Mouse (Mus musculus) neural tube, embryonic 11.5 days (tissue): ENCODE measurements around the gene Olfr808. TPM values are rescaled to one million over a fixed set of nuclear protein-coding genes. Genes with fewer than 3 reads are reported as not detected.

Experiments
- microRNA-seq: library from miRNA; unstranded; fragments of <30 nt; microRNA quantifications from one replicate; pipeline ENCODE4, GENCODE M21; 2016
- polyA plus RNA-seq: library from polyadenylated mRNA; unstranded; fragments of >200 nt; fragmentation: Nextera tagmentation; extraction: Ambion mirVana; gene quantifications from 2 replicates; pipeline ENCODE4 v1.2.1, GENCODE M21; 2014

Gene Olfr808
- polyA plus RNA-seq, 1 experiment from 2014 or later = not detected

Small RNAs within 50 kb of the gene (microRNA-seq; reads per million reads assigned to microRNA genes)
- not detected for gene Gm24485

Other genes starting within 250 kb of the Olfr808 start
- gene Olfr791, start 243.7 kb upstream of the Olfr808 start, polyA plus RNA-seq = not detected in 2 replicates
- gene Olfr792, start 226.3 kb upstream of the Olfr808 start, polyA plus RNA-seq = not detected in 2 replicates
- gene Olfr794, start 197.8 kb upstream of the Olfr808 start, polyA plus RNA-seq = not detected in 2 replicates
- 0.07 TPM in 1 of 2 replicates, not detected in the other for gene Olfr796, start 152.9 kb upstream of the Olfr808 start, polyA plus RNA-seq
- gene Olfr798, start 137.5 kb upstream of the Olfr808 start, polyA plus RNA-seq = not detected in 2 replicates
- not detected in 2 replicates for gene Olfr799, start 128.0 kb upstream of the Olfr808 start, polyA plus RNA-seq
- gene Olfr800, start 107.8 kb upstream of the Olfr808 start, polyA plus RNA-seq = not detected in 2 replicates
- not detected in 2 replicates for gene Olfr801, start 91.6 kb upstream of the Olfr808 start, polyA plus RNA-seq
- gene Olfr802, start 77.3 kb upstream of the Olfr808 start, polyA plus RNA-seq = not detected in 2 replicates
- gene Olfr803, start 71.2 kb upstream of the Olfr808 start, polyA plus RNA-seq = not detected in 2 replicates
- not detected in 2 replicates for gene Olfr804, start 62.3 kb upstream of the Olfr808 start, polyA plus RNA-seq
- not detected in 2 replicates for gene Olfr805, start 36.1 kb upstream of the Olfr808 start, polyA plus RNA-seq
- not detected in 2 replicates for gene Olfr806, start 23.6 kb upstream of the Olfr808 start, polyA plus RNA-seq
- not detected in 2 replicates for gene Olfr807, start 7.7 kb upstream of the Olfr808 start, polyA plus RNA-seq
- gene Olfr809, start 9.2 kb downstream of the Olfr808 start, polyA plus RNA-seq = not detected in 2 replicates
- not detected in 2 replicates for gene Olfr810, start 29.4 kb downstream of the Olfr808 start, polyA plus RNA-seq
- gene Olfr811, start 38.9 kb downstream of the Olfr808 start, polyA plus RNA-seq = not detected in 2 replicates
- not detected in 2 replicates for gene Olfr812, start 80.6 kb downstream of the Olfr808 start, polyA plus RNA-seq
- gene Olfr813, start 89.9 kb downstream of the Olfr808 start, polyA plus RNA-seq = not detected in 2 replicates
- not detected in 2 replicates for gene Olfr814, start 114.4 kb downstream of the Olfr808 start, polyA plus RNA-seq
- gene Olfr815, start 140.4 kb downstream of the Olfr808 start, polyA plus RNA-seq = not detected in 2 replicates
- gene Olfr816, start 150.1 kb downstream of the Olfr808 start, polyA plus RNA-seq = not detected in 2 replicates
- not detected in 2 replicates for gene Olfr818, start 183.6 kb downstream of the Olfr808 start, polyA plus RNA-seq
- not detected in 2 replicates for gene Olfr819, start 201.8 kb downstream of the Olfr808 start, polyA plus RNA-seq
- gene Olfr247, start 210.7 kb downstream of the Olfr808 start, polyA plus RNA-seq = not detected in 2 replicates
- not detected in 2 replicates for gene Gm10310, start 219.6 kb downstream of the Olfr808 start, polyA plus RNA-seq
- not detected in 2 replicates for gene Olfr820, start 247.1 kb downstream of the Olfr808 start, polyA plus RNA-seq